Mouse (Mus musculus) liver, adult 2 months (tissue): ENCODE results near the gene Arhgap8. TPM values are rescaled to one million over a fixed set of nuclear protein-coding genes. Genes with fewer than 3 reads are reported as not detected.

Source experiments
- DNase-seq: peaks from one replicate; pipeline ENCODE4 v3.0.0-alpha.2; 2011; ENCODE audit warnings: low read depth, low spot score; ENCODE audit errors: extremely low read depth
- H3K27ac ChIP-seq: fragments of 200-500 bp; replicated peaks from 2 replicates; pipeline ENCODE4 v1.5.1; 2012; ENCODE audit warnings: low read depth, mild to moderate bottlenecking, control low read depth, inconsistent platforms, low read length; ENCODE audit not compliant: insufficient read depth
- H3K27me3 ChIP-seq: fragments of 200-500 bp; 2 replicates; pipeline ENCODE4 v1.6.1; 2012; ENCODE audit warnings: mild to moderate bottlenecking, moderate library complexity, low read length, inconsistent platforms; ENCODE audit not compliant: control insufficient read depth, insufficient read depth
- H3K36me3 ChIP-seq: fragments of 200-500 bp; 2 replicates; pipeline ENCODE4 v1.6.1; 2012; ENCODE audit warnings: low read length, inconsistent platforms; ENCODE audit not compliant: control insufficient read depth, insufficient read depth
- H3K4me1 ChIP-seq: fragments of 200-500 bp; 2 replicates; pipeline ENCODE4 v1.6.1; 2011; ENCODE audit warnings: low read length; ENCODE audit not compliant: control insufficient read depth, insufficient read depth
- H3K4me3 ChIP-seq: fragments of 200-500 bp; 2 replicates; pipeline ENCODE4 v1.5.1; 2011; ENCODE audit warnings: low read depth, mild to moderate bottlenecking, control low read depth, low read length, moderate library complexity; ENCODE audit not compliant: insufficient read depth
- H3K79me2 ChIP-seq: fragments of 200-500 bp; 2 replicates; pipeline ENCODE4 v1.6.1; 2012; ENCODE audit warnings: inconsistent platforms, mild to moderate bottlenecking, low read length, moderate library complexity; ENCODE audit not compliant: control insufficient read depth, insufficient read depth
- H3K9ac ChIP-seq: fragments of 200-500 bp; 2 replicates; pipeline ENCODE4 v1.6.1; 2012; ENCODE audit warnings: low read depth, mild to moderate bottlenecking, control low read depth, inconsistent platforms, low read length
- CTCF ChIP-seq: fragments of 200-500 bp; IDR thresholded peaks from 2 replicates; pipeline ENCODE4 v1.5.1; 2011; ENCODE audit warnings: low read depth, low read length, control low read depth
- POLR2A ChIP-seq: fragments of 200-500 bp; IDR thresholded peaks from 2 replicates; pipeline ENCODE4 v1.6.1; 2011; ENCODE audit warnings: low read length, control low read depth; ENCODE audit not compliant: insufficient read depth; ENCODE audit errors: extremely low read depth
- WGBS: fragments of 180-500 bp; shearing (Covaris S2); methylation state at CpG from one replicate; pipeline ENCODE4 v1.1.7; 2018; 5-methylcytosine and 5-hydroxymethylcytosine counted together
- polyA plus RNA-seq: library from polyadenylated mRNA; depleted of rRNA; stranded (reverse); fragments of >200 nt; gene quantifications from 2 replicates; pipeline ENCODE4 v1.2.3, GENCODE M21; 2012; rRNA removed
- total RNA-seq: library from RNA; depleted of rRNA; stranded (reverse); fragments of >200 nt; gene quantifications from 2 replicates; pipeline ENCODE4 v1.2.3, GENCODE M21; 2014; rRNA removed

Gene Arhgap8
- not detected in 2 replicates for total RNA-seq
- polyA plus RNA-seq, result 0.20 TPM in 1 of 2 replicates, not detected in the other

GRCm38 (mm10) chr15:84719791-84720190, at the start of gene Arhgap8:
Arhgap8 (plus strand) TSS chr15:84720052.
- no peak within 1 kb of the TSS for H3K9ac ChIP-seq
- TF ChIP-seq POLR2A, result no peak
- TF ChIP-seq CTCF, result no peak
- WGBS, result 11% methylated on average over 24 of the region's 24 CpGs

GRCm38 (mm10) chr15:84670657-84671055, 49.2 kb upstream of the Arhgap8 start:
- Histone ChIP-seq H3K4me1 (peaks cover 8% of the 10 kb centered on the region), H3K79me2 (no peaks in the 10 kb centered on the region), H3K36me3 (no peaks in the 10 kb centered on the region), H3K4me3 (no peak overlapping the region), H3K9ac (no peak overlapping the region), H3K27me3 (no peaks in the 10 kb centered on the region), H3K27ac (no peak overlapping the region)
- DNase-seq, result no peak
- 84% methylated on average over 4 of the region's 4 CpGs for WGBS
- no peak for TF ChIP-seq POLR2A
- TF ChIP-seq CTCF, result no peak

More at GRCm38 (mm10) chr15:84719791-84720190, at the start of gene Arhgap8:
- peak within 1 kb of the TSS; percentile 35; the same call in 1 of the 2 replicates for H3K4me3 ChIP-seq
- no peaks in the 10 kb centered on the region for H3K36me3 ChIP-seq
- H3K27me3 ChIP-seq, result no peaks in the 10 kb centered on the region; the same call in 1 of the 2 replicates
- no peaks in the 10 kb centered on the region for H3K79me2 ChIP-seq
- H3K27ac ChIP-seq, result no peak within 1 kb of the TSS
- no peak for DNase-seq
- no peaks in the 10 kb centered on the region for H3K4me1 ChIP-seq

DNA sequence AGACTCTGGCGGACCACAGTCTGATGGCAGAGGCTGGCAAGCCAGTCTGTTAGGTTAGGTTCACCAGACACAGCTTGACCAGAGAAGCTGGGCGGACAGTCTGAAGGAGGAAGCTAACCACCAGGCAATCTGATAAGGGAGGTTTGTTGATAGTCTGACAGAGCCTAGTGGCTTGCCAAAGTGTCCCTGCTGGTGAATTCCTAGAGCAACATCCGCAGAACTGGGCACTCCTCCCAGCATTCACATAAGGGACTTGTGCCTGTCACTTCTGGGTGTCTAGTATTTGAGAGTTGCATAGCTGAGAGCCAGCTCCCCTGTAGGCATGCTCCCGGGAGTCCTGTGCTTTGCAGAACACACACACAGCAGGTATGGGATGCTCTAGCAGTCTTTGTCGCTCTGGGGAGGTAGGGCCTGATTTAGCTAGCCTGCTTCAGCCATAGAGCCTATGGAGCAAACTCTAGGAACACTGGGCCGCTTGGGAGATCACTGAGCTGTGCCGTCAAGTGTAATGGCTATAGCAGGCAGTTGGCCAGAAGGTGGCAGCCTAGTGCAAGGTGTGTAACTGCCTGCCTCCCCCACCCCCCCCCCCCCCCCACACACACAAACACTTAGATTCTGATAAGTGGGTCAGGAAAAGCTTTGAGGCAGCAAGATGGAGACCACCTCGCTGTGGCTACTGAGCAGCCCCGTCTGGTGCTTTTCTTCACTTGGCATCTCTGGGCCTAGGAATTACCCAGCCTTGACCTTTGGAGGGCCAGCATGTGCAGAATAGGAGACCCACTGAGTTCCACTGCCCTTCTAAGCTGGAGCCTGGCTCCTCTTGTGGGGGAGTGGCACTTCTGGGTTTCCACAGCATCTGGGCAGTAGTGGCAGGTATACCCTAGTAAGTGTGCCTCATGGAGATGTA, 48.2 kb upstream of the Arhgap8 start:
- Histone ChIP-seq H3K27ac (no peak overlapping the region), H3K36me3 (no peaks in the 10 kb centered on the region), H3K4me3 (no peak overlapping the region), H3K27me3 (no peaks in the 10 kb centered on the region), H3K4me1 (peaks cover 9% of the 10 kb centered on the region), H3K9ac (no peak overlapping the region), H3K79me2 (no peaks in the 10 kb centered on the region)
- peak; percentile 43 for DNase-seq
- WGBS, result 46% methylated on average over 9 of the region's 9 CpGs
- TF ChIP-seq CTCF (peak; percentile 77), POLR2A (no peak)

DNA sequence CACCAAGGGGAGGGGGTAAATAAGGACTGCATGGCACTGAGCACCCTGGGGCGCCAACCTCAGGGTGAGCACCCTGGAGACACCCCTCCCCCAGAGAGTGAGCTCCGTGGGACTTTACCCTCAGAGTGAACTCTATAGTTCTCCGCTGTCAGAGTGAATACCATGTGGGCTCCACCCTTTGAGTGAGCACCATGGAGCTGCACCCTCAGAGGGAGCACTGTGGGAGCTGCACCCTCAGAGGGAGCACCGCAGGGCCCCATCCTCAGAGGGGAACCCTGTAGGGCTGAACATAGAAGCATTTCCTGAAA, 47.6 kb upstream of the Arhgap8 start:
- H3K27me3 ChIP-seq, result no peaks in the 10 kb centered on the region
- H3K36me3 ChIP-seq, result no peaks in the 10 kb centered on the region
- no peak overlapping the region for H3K4me3 ChIP-seq
- no peak overlapping the region for H3K9ac ChIP-seq
- no peak for DNase-seq
- H3K79me2 ChIP-seq, result no peaks in the 10 kb centered on the region
- WGBS, result 61% methylated on average over 4 of the region's 4 CpGs
- TF ChIP-seq POLR2A, result no peak
- TF ChIP-seq CTCF, result no peak
- H3K4me1 ChIP-seq, result peaks cover 9% of the 10 kb centered on the region
- H3K27ac ChIP-seq, result no peak overlapping the region

- DNase-seq, result no peak
- WGBS, result 53% methylated on average over 3 of the region's 3 CpGs
- Histone ChIP-seq H3K9ac (no peak overlapping the region), H3K27ac (no peak overlapping the region), H3K4me3 (no peak overlapping the region), H3K36me3 (no peaks in the 10 kb centered on the region), H3K4me1 (peaks cover 9% of the 10 kb centered on the region), H3K79me2 (no peaks in the 10 kb centered on the region), H3K27me3 (no peaks in the 10 kb centered on the region)
- TF ChIP-seq CTCF, result no peak
- no peak for TF ChIP-seq POLR2A
Observed at GRCm38 (mm10) chr15:84672616-84673015, 47.2 kb upstream of the Arhgap8 start.
